Mouse (Mus musculus): Measurements from ENCODE around the gene Crebzf. TPM values are rescaled to one million over a fixed set of nuclear protein-coding genes. Genes with fewer than 3 reads are reported as not detected.
A peak's percentile ranks its signal among the peaks of the same experiment; 100 is the strongest.

Crebzf gene
- total RNA-seq, 2 experiments from 2014 or later: 81.7 to 93.1 TPM

- DNase-seq (ENCODE audit: low spot score in 2 of 2): peak; percentile 98 to 100
Observed at GRCm38 (mm10) chr7:90475793-90476312, 33.3 kb downstream of the Crebzf start, which contains the start of gene Tmem126b. Tmem126b (minus strand) TSS chr7:90476001.

- DNase-seq (ENCODE audit: low spot score in 2 of 2): peak; percentile 35 to 61
Observed at GRCm38 (mm10) chr7:90476313-90477245, 34.0 kb downstream of the Crebzf start, which contains the start of gene Dlg2. Dlg2 (plus strand) TSS chr7:90476672.

- DNase-seq (ENCODE audit: low spot score in 2 of 2): no peak
Observed at GRCm38 (mm10) chr7:90482607-90483006, 40.1 kb downstream of the Crebzf start.

Other genes with a start within 250 kb of the Crebzf start
- not detected for gene Ccdc83, start 177.0 kb upstream of the Crebzf start, total RNA-seq (2021)
- 10 to 100 TPM; 75.7 to 76.7 TPM for gene Sytl2, start 140.5 kb upstream of the Crebzf start, total RNA-seq (2021)
- gene Ccdc89, start 16.2 kb upstream of the Crebzf start, total RNA-seq (2021): 1 to 10 TPM in 1 of 2 experiments, under 1 TPM in 1; 0.91 to 1.1 TPM
- gene Tmem126a, start 14.5 kb downstream of the Crebzf start, total RNA-seq (2021): 10 to 100 TPM; 38.2 to 41.6 TPM
- 10 to 100 TPM; 28.9 to 29.4 TPM for gene Tmem126b, start 33.3 kb downstream of the Crebzf start, total RNA-seq (2021)
- 100 to 1,000 TPM; 256 to 276 TPM for gene Dlg2, start 33.9 kb downstream of the Crebzf start, total RNA-seq (2021)